Mouse (Mus musculus): Measurements from ENCODE around the gene Phldb1. TPM values are rescaled to one million over a fixed set of nuclear protein-coding genes. Genes with fewer than 3 reads are reported as not detected.

Gene Phldb1
- polyA plus RNA-seq, 1 experiment, result 131 TPM

- H3K4me1 ChIP-seq (ENCODE audit: control insufficient read depth, insufficient read depth, low read length), result no peaks in the 10 kb centered on the region
- H3K4me3 ChIP-seq (ENCODE audit: insufficient read depth, low read length), result no peak overlapping the region
- TF ChIP-seq CTCF (IDR thresholded peaks at IDR 0.05; ENCODE audit: extremely low read depth, insufficient read depth, low read length) (no peak), POLR2A (IDR thresholded peaks at IDR 0.05; ENCODE audit: extremely low read depth, insufficient read depth, low read length) (no peak)
- peak overlapping the region; percentile 71; the same call in 1 of the 2 replicates for H3K27ac ChIP-seq (ENCODE audit: insufficient read depth, low read length)
These were observed 2.9 kb downstream of the Phldb1 start for GRCm38 (mm10) chr9:44732130-44732549.

- Histone ChIP-seq H3K4me1 (ENCODE audit: control insufficient read depth, insufficient read depth, low read length) (peaks cover 8% of the 10 kb centered on the region; the same call in 1 of the 2 replicates), H3K27ac (ENCODE audit: insufficient read depth, low read length) (no peak overlapping the region), H3K4me3 (ENCODE audit: insufficient read depth, low read length) (no peak overlapping the region)
- TF ChIP-seq CTCF (IDR thresholded peaks at IDR 0.05; ENCODE audit: extremely low read depth, insufficient read depth, low read length), result no peak
- TF ChIP-seq POLR2A (IDR thresholded peaks at IDR 0.05; ENCODE audit: extremely low read depth, insufficient read depth, low read length), result no peak
These were observed 7.6 kb downstream of the Phldb1 start for GRCm38 (mm10) chr9:44727441-44727840.

- Histone ChIP-seq H3K4me3 (ENCODE audit: insufficient read depth, low read length) (no peak overlapping the region), H3K27ac (ENCODE audit: insufficient read depth, low read length) (no peak overlapping the region), H3K4me1 (ENCODE audit: control insufficient read depth, insufficient read depth, low read length) (peaks cover 11% of the 10 kb centered on the region)
These were observed 8.4 kb downstream of the Phldb1 start for GRCm38 (mm10) chr9:44726431-44727146.

GRCm38 (mm10) chr9:44724665-44725064 lies 10.3 kb downstream of the Phldb1 start:
- Histone ChIP-seq H3K4me1 (ENCODE audit: control insufficient read depth, insufficient read depth, low read length) (peaks cover 12% of the 10 kb centered on the region), H3K27ac (ENCODE audit: insufficient read depth, low read length) (no peak overlapping the region), H3K4me3 (ENCODE audit: insufficient read depth, low read length) (no peak overlapping the region)
- no peak for TF ChIP-seq CTCF (IDR thresholded peaks at IDR 0.05; ENCODE audit: extremely low read depth, insufficient read depth, low read length)
- TF ChIP-seq POLR2A (IDR thresholded peaks at IDR 0.05; ENCODE audit: extremely low read depth, insufficient read depth, low read length), result no peak

More at GRCm38 (mm10) chr9:44726431-44727146, 8.4 kb downstream of the Phldb1 start:
- TF ChIP-seq POLR2A (IDR thresholded peaks at IDR 0.05; ENCODE audit: extremely low read depth, insufficient read depth, low read length) (no peak), CTCF (IDR thresholded peaks at IDR 0.05; ENCODE audit: extremely low read depth, insufficient read depth, low read length) (no peak)

GRCm38 (mm10) chr9:44724223-44724622 lies 10.8 kb downstream of the Phldb1 start:
- Histone ChIP-seq H3K4me1 (ENCODE audit: control insufficient read depth, insufficient read depth, low read length) (peaks cover 12% of the 10 kb centered on the region), H3K4me3 (ENCODE audit: insufficient read depth, low read length) (no peak overlapping the region), H3K27ac (ENCODE audit: insufficient read depth, low read length) (0 out of 2 replicates have a peak overlapping the region, but pooled peaks have one; percentile 28)
- TF ChIP-seq CTCF (IDR thresholded peaks at IDR 0.05; ENCODE audit: extremely low read depth, insufficient read depth, low read length) (no peak), POLR2A (IDR thresholded peaks at IDR 0.05; ENCODE audit: extremely low read depth, insufficient read depth, low read length) (no peak)

- Histone ChIP-seq H3K27ac (ENCODE audit: insufficient read depth, low read length) (peak overlapping the region; percentile 28; the same call in 1 of the 2 replicates), H3K4me3 (ENCODE audit: insufficient read depth, low read length) (no peak overlapping the region), H3K4me1 (ENCODE audit: control insufficient read depth, insufficient read depth, low read length) (peaks cover 12% of the 10 kb centered on the region)
- TF ChIP-seq CTCF (IDR thresholded peaks at IDR 0.05; ENCODE audit: extremely low read depth, insufficient read depth, low read length) (no peak), POLR2A (IDR thresholded peaks at IDR 0.05; ENCODE audit: extremely low read depth, insufficient read depth, low read length) (no peak)
These were observed 11.4 kb downstream of the Phldb1 start for GRCm38 (mm10) chr9:44723521-44724041.

- peaks cover 12% of the 10 kb centered on the region for H3K4me1 ChIP-seq (ENCODE audit: control insufficient read depth, insufficient read depth, low read length)
- H3K4me3 ChIP-seq (ENCODE audit: insufficient read depth, low read length), result no peak overlapping the region
- TF ChIP-seq CTCF (IDR thresholded peaks at IDR 0.05; ENCODE audit: extremely low read depth, insufficient read depth, low read length) (no peak), POLR2A (IDR thresholded peaks at IDR 0.05; ENCODE audit: extremely low read depth, insufficient read depth, low read length) (no peak)
- no peak overlapping the region for H3K27ac ChIP-seq (ENCODE audit: insufficient read depth, low read length)
These were observed 12.0 kb downstream of the Phldb1 start for GRCm38 (mm10) chr9:44723008-44723407.

- TF ChIP-seq CTCF (IDR thresholded peaks at IDR 0.05; ENCODE audit: extremely low read depth, insufficient read depth, low read length) (no peak), POLR2A (IDR thresholded peaks at IDR 0.05; ENCODE audit: extremely low read depth, insufficient read depth, low read length) (no peak)
- Histone ChIP-seq H3K27ac (ENCODE audit: insufficient read depth, low read length) (no peak overlapping the region), H3K4me3 (ENCODE audit: insufficient read depth, low read length) (no peak overlapping the region), H3K4me1 (ENCODE audit: control insufficient read depth, insufficient read depth, low read length) (peaks cover 12% of the 10 kb centered on the region)
These were observed 12.4 kb downstream of the Phldb1 start for GRCm38 (mm10) chr9:44722575-44722974.

GRCm38 (mm10) chr9:44721877-44722186 lies 13.2 kb downstream of the Phldb1 start:
- H3K4me3 ChIP-seq (ENCODE audit: insufficient read depth, low read length), result peak overlapping the region; percentile 59; the same call in 1 of the 2 replicates
- no peak overlapping the region for H3K27ac ChIP-seq (ENCODE audit: insufficient read depth, low read length)
- TF ChIP-seq CTCF (IDR thresholded peaks at IDR 0.05; ENCODE audit: extremely low read depth, insufficient read depth, low read length), result no peak
- TF ChIP-seq POLR2A (IDR thresholded peaks at IDR 0.05; ENCODE audit: extremely low read depth, insufficient read depth, low read length), result no peak
- peaks cover 12% of the 10 kb centered on the region for H3K4me1 ChIP-seq (ENCODE audit: control insufficient read depth, insufficient read depth, low read length)
